Mouse (Mus musculus) forebrain, embryonic 16.5 days (tissue): ENCODE measurements around the gene Ndufaf3. TPM values are rescaled to one million over a fixed set of nuclear protein-coding genes. Genes with fewer than 3 reads are reported as not detected.

Source experiments
- ATAC-seq: fragments of 200-750 bp; cut with Nextera tagmentation; 2 replicates; pipeline ENCODE4 v1.8.0; 2017; ENCODE audit warnings: mild to moderate bottlenecking, moderate library complexity
- H3K27ac ChIP-seq: fragments of 300-500 bp; sonication (generic); 2 replicates; pipeline ENCODE4 v1.5.1; 2014; ENCODE audit warnings: low read length, control low read depth
- H3K27me3 ChIP-seq: fragments of 300-500 bp; sonication (generic); replicated peaks from 2 replicates; pipeline ENCODE4 v1.6.1; 2014; ENCODE audit warnings: low read length; ENCODE audit not compliant: control insufficient read depth, insufficient read depth
- H3K36me3 ChIP-seq: fragments of 300-500 bp; sonication (generic); 2 replicates; pipeline ENCODE4 v1.6.1; 2014; ENCODE audit not compliant: control insufficient read depth, insufficient read depth
- H3K4me1 ChIP-seq: fragments of 300-500 bp; sonication (generic); replicated peaks from 2 replicates; pipeline ENCODE4 v1.6.1; 2014; ENCODE audit warnings: low read length; ENCODE audit not compliant: control insufficient read depth, insufficient read depth
- H3K4me2 ChIP-seq: fragments of 300-500 bp; sonication (generic); 2 replicates; pipeline ENCODE4 v1.6.1; 2014; ENCODE audit warnings: mild to moderate bottlenecking, low read length, control low read depth
- H3K4me3 ChIP-seq: fragments of 300-500 bp; sonication (generic); replicated peaks from 2 replicates; pipeline ENCODE4 v1.5.1; 2014; ENCODE audit warnings: mild to moderate bottlenecking, low read length, control low read depth
- H3K9ac ChIP-seq: fragments of 300-500 bp; sonication (generic); replicated peaks from 2 replicates; pipeline ENCODE4 v1.6.1; 2014; ENCODE audit warnings: low read depth, low read length, control low read depth
- H3K9me3 ChIP-seq: fragments of 300-500 bp; sonication (generic); 2 replicates; pipeline ENCODE4 v1.6.1; 2016; ENCODE audit warnings: low read length; ENCODE audit not compliant: control insufficient read depth
- WGBS: fragments of 180-500 bp; shearing (Covaris S2); extraction: QIAGEN DNeasy Blood & Tissue Kit; methylation state at CpG from one replicate; pipeline ENCODE4 v1.1.7; 2014; 5-methylcytosine and 5-hydroxymethylcytosine counted together
- polyA plus RNA-seq: library from polyadenylated mRNA; unstranded; fragments of >200 nt; fragmentation: Nextera tagmentation; extraction: Ambion mirVana; gene quantifications from 2 replicates; pipeline ENCODE4 v1.2.1, GENCODE M21; 2015

Gene Ndufaf3
- polyA plus RNA-seq, 1 experiment from 2014 or later: 77.4 TPM

GRCm38 (mm10) chr9:108565881-108566814 is 1.1 kb downstream of the Ndufaf3 start:
- Histone ChIP-seq H3K9me3 (no peaks in the 10 kb centered on the region), H3K27ac (peak overlapping the region; percentile 95), H3K4me2 (peak overlapping the region; percentile 84), H3K36me3 (peaks cover 14% of the 10 kb centered on the region), H3K27me3 (no peaks in the 10 kb centered on the region), H3K9ac (peak overlapping the region; percentile 72), H3K4me3 (peak overlapping the region; percentile 64), H3K4me1 (peaks cover 44% of the 10 kb centered on the region)
- no peak for ATAC-seq
- WGBS: 13% methylated on average over 35 of the region's 35 CpGs

- ATAC-seq: no peak
- 88% methylated on average over 7 of the region's 7 CpGs for WGBS
- no peaks in the 10 kb centered on the region for H3K27me3 ChIP-seq
- no peak overlapping the region for H3K27ac ChIP-seq
- no peak overlapping the region for H3K4me2 ChIP-seq
- H3K4me3 ChIP-seq: no peak overlapping the region
- H3K4me1 ChIP-seq: peaks cover 34% of the 10 kb centered on the region
- H3K9me3 ChIP-seq: no peaks in the 10 kb centered on the region
- no peak overlapping the region for H3K9ac ChIP-seq
- peaks cover 16% of the 10 kb centered on the region for H3K36me3 ChIP-seq
Observed at GRCm38 (mm10) chr9:108564131-108564530, 3.1 kb downstream of the Ndufaf3 start.

- H3K9me3 ChIP-seq: no peaks in the 10 kb centered on the region
- no peak for ATAC-seq
- H3K4me3 ChIP-seq: no peak overlapping the region
- no peaks in the 10 kb centered on the region for H3K27me3 ChIP-seq
- H3K36me3 ChIP-seq: peaks cover 20% of the 10 kb centered on the region
- WGBS: 95% methylated on average over 8 of the region's 8 CpGs
- H3K9ac ChIP-seq: no peak overlapping the region
- H3K4me1 ChIP-seq: peaks cover 32% of the 10 kb centered on the region
- no peak overlapping the region for H3K4me2 ChIP-seq
- H3K27ac ChIP-seq: no peak overlapping the region
Observed at GRCm38 (mm10) chr9:108563671-108564070, 3.6 kb downstream of the Ndufaf3 start.

GRCm38 (mm10) chr9:108560227-108560841 is 6.9 kb downstream of the Ndufaf3 start, which contains the start of gene Impdh2:
Gene Impdh2 (plus strand): TSS chr9:108560286.
- Histone ChIP-seq H3K36me3 (peaks cover 36% of the 10 kb centered on the region), H3K9me3 (no peaks in the 10 kb centered on the region), H3K27ac (peak within 1 kb of the TSS; percentile 75), H3K4me1 (peaks cover 11% of the 10 kb centered on the region), H3K27me3 (no peaks in the 10 kb centered on the region), H3K4me2 (peak within 1 kb of the TSS; percentile 82), H3K9ac (peak within 1 kb of the TSS; percentile 73), H3K4me3 (peak within 1 kb of the TSS; percentile 64)
- WGBS: under 1% methylated on average over 53 of the region's 53 CpGs
- ATAC-seq: peak; percentile 99

- Histone ChIP-seq H3K4me1 (peaks cover 11% of the 10 kb centered on the region), H3K36me3 (peaks cover 38% of the 10 kb centered on the region), H3K9ac (no peak overlapping the region), H3K27me3 (no peaks in the 10 kb centered on the region), H3K27ac (no peak overlapping the region), H3K9me3 (no peaks in the 10 kb centered on the region), H3K4me3 (no peak overlapping the region), H3K4me2 (no peak overlapping the region)
- WGBS: 94% methylated on average over 4 of the region's 4 CpGs
- ATAC-seq: no peak
Observed at GRCm38 (mm10) chr9:108559169-108559568, 8.1 kb downstream of the Ndufaf3 start.

- H3K36me3 ChIP-seq: peaks cover 36% of the 10 kb centered on the region
- no peak overlapping the region for H3K27ac ChIP-seq
- H3K4me2 ChIP-seq: no peak overlapping the region
- no peaks in the 10 kb centered on the region for H3K4me1 ChIP-seq
- H3K27me3 ChIP-seq: no peaks in the 10 kb centered on the region
- no peak overlapping the region for H3K4me3 ChIP-seq
- no peak for ATAC-seq
- H3K9me3 ChIP-seq: no peaks in the 10 kb centered on the region
- H3K9ac ChIP-seq: no peak overlapping the region
- WGBS: 100% methylated on average over 1 of the region's 1 CpGs
Observed at GRCm38 (mm10) chr9:108546875-108547274, 20.4 kb downstream of the Ndufaf3 start.

- no peak overlapping the region for H3K4me2 ChIP-seq
- H3K4me3 ChIP-seq: no peak overlapping the region
- no peak overlapping the region for H3K27ac ChIP-seq
- no peaks in the 10 kb centered on the region for H3K4me1 ChIP-seq
- no peaks in the 10 kb centered on the region for H3K9me3 ChIP-seq
- no peaks in the 10 kb centered on the region for H3K27me3 ChIP-seq
- WGBS: 92% methylated on average over 3 of the region's 3 CpGs
- H3K9ac ChIP-seq: no peak overlapping the region
- peaks cover 39% of the 10 kb centered on the region for H3K36me3 ChIP-seq
- ATAC-seq: no peak
Observed at GRCm38 (mm10) chr9:108545986-108546385, 21.2 kb downstream of the Ndufaf3 start.

GRCm38 (mm10) chr9:108540846-108541245 is 26.4 kb downstream of the Ndufaf3 start:
- Histone ChIP-seq H3K9me3 (no peaks in the 10 kb centered on the region), H3K27me3 (no peaks in the 10 kb centered on the region), H3K4me3 (no peak overlapping the region), H3K4me2 (no peak overlapping the region), H3K36me3 (peaks cover 37% of the 10 kb centered on the region), H3K4me1 (no peaks in the 10 kb centered on the region), H3K27ac (no peak overlapping the region), H3K9ac (no peak overlapping the region)
- ATAC-seq: no peak

GRCm38 (mm10) chr9:108531496-108531895 is 35.7 kb downstream of the Ndufaf3 start:
- no peak overlapping the region for H3K4me2 ChIP-seq
- ATAC-seq: no peak
- H3K36me3 ChIP-seq: peaks cover 45% of the 10 kb centered on the region
- H3K9me3 ChIP-seq: no peaks in the 10 kb centered on the region
- WGBS: 97% methylated on average over 1 of the region's 1 CpGs
- no peaks in the 10 kb centered on the region for H3K27me3 ChIP-seq
- no peak overlapping the region for H3K9ac ChIP-seq
- H3K4me1 ChIP-seq: no peaks in the 10 kb centered on the region
- H3K4me3 ChIP-seq: no peak overlapping the region
- H3K27ac ChIP-seq: no peak overlapping the region
